Comparison of ENCODE assay signal across 31 mouse cellular contexts in genomic region chr8:122670718-122671117, GRCm38 (mm10). TPM values are rescaled to one million over a fixed set of nuclear protein-coding genes. Genes with fewer than 3 reads are reported as not detected.
DNase-seq lines count a peak whose midpoint lies in the region; ATAC-seq and TF ChIP-seq lines count a peak whose summit lies in the region.
"Had no signal": no experiment of that assay in that cellular context is flagged by ENCODE, and none has a peak within 500 bp of the region (broad histone marks: within the 10 kb centered on the region; RNA-seq: fewer than 3 reads in every experiment).

No protein-coding gene starts in this region.

- H3K36me3 ChIP-seq in midbrain, embryonic 13.5 days = 0 out of 2 replicates have a peak, but pooled peaks cover 8% of the 10 kb centered on the region
- H3K36me3 ChIP-seq in midbrain, embryonic 15.5 days (replicated peaks) = no peaks in the 10 kb centered on the region
- H3K36me3 ChIP-seq in G1E (replicated peaks) = peaks cover 100% of the 10 kb centered on the region
- H3K36me3 ChIP-seq in hindbrain, embryonic 16.5 days (ENCODE audit: control insufficient read depth, insufficient read depth, low read length) = no peaks in the 10 kb centered on the region
- H3K36me3 ChIP-seq: forebrain, embryonic 12.5 days; neural tube, embryonic 15.5 days had no signal

- H3K27ac ChIP-seq in gastrocnemius, adult 2 months = peak overlapping the region; percentile 12; the same call in 1 of the 2 replicates
- no peak overlapping the region for H3K27ac ChIP-seq in midbrain, embryonic 13.5 days
- H3K27ac ChIP-seq in midbrain, embryonic 15.5 days = no peak overlapping the region
- H3K27ac ChIP-seq in hindbrain, embryonic 16.5 days (ENCODE audit: low read depth, low read length) = no peak overlapping the region
- H3K27ac ChIP-seq: forebrain, embryonic 12.5 days; liver, embryonic 13.5 days; neural tube, embryonic 15.5 days had no signal

- H3K9me3 ChIP-seq in midbrain, embryonic 13.5 days = no peaks in the 10 kb centered on the region
- no peaks in the 10 kb centered on the region for H3K9me3 ChIP-seq in midbrain, embryonic 15.5 days
- H3K9me3 ChIP-seq in G1E (replicated peaks) = no peaks in the 10 kb centered on the region
- H3K9me3 ChIP-seq in hindbrain, embryonic 16.5 days (ENCODE audit: control insufficient read depth, low read length) = no peaks in the 10 kb centered on the region
- H3K9me3 ChIP-seq: forebrain, embryonic 12.5 days; heart, embryonic 10.5 days; liver, embryonic 13.5 days; neural tube, embryonic 15.5 days had no signal

- peaks cover 24% of the 10 kb centered on the region; the same call in 1 of the 2 replicates for H3K27me3 ChIP-seq in midbrain, embryonic 13.5 days
- no peaks in the 10 kb centered on the region for H3K27me3 ChIP-seq in midbrain, embryonic 15.5 days (replicated peaks)
- no peaks in the 10 kb centered on the region for H3K27me3 ChIP-seq in G1E (ENCODE audit: insufficient read depth, low read length)
- H3K27me3 ChIP-seq in hindbrain, embryonic 16.5 days (replicated peaks; ENCODE audit: control insufficient read depth, insufficient read depth, low read length) = no peaks in the 10 kb centered on the region
- H3K27me3 ChIP-seq: neural tube, embryonic 15.5 days had no signal

- H3K4me2 ChIP-seq in midbrain, embryonic 13.5 days (replicated peaks) = 0 out of 2 replicates have a peak overlapping the region, but pooled peaks have one; percentile 2
- H3K4me2 ChIP-seq in midbrain, embryonic 15.5 days = no peak overlapping the region
- H3K4me2 ChIP-seq in hindbrain, embryonic 16.5 days (ENCODE audit: low read length) = no peak overlapping the region
- H3K4me2 ChIP-seq: forebrain, embryonic 12.5 days; liver, embryonic 13.5 days had no signal

- H3K4me3 ChIP-seq in gastrocnemius, adult 2 months = no peak overlapping the region
- no peak overlapping the region for H3K4me3 ChIP-seq in midbrain, embryonic 13.5 days (replicated peaks)
- no peak overlapping the region for H3K4me3 ChIP-seq in midbrain, embryonic 15.5 days
- peak overlapping the region; percentile 17; the same call in 1 of the 2 replicates for H3K4me3 ChIP-seq in G1E (ENCODE audit: low read depth, low read length)
- H3K4me3 ChIP-seq in hindbrain, embryonic 16.5 days (ENCODE audit: low read length) = no peak overlapping the region
- H3K4me3 ChIP-seq: forebrain, embryonic 12.5 days; heart, embryonic 10.5 days; liver, embryonic 13.5 days; neural tube, embryonic 15.5 days had no signal

- peak overlapping the region; percentile 11 for H3K9ac ChIP-seq in midbrain, embryonic 13.5 days (replicated peaks)
- no peak overlapping the region for H3K9ac ChIP-seq in midbrain, embryonic 15.5 days
- peak overlapping the region; percentile 21; the same call in 1 of the 2 replicates for H3K9ac ChIP-seq in hindbrain, embryonic 16.5 days (ENCODE audit: low read depth, low read length)
- H3K9ac ChIP-seq: forebrain, embryonic 12.5 days; liver, embryonic 13.5 days; neural tube, embryonic 15.5 days had no signal

- intact Hi-C loops in gastrocnemius, adult 2 months (cut with DNase I) = no loop called here

- DNase-seq in gastrocnemius, adult 2 months = no peak
- no peak for DNase-seq in gastrocnemius, postnatal 10 days
- no peak for DNase-seq in G1E (ENCODE audit: low spot score)
- DNase-seq in adrenal gland, adult 18-20 months (ENCODE audit: low spot score in 2 of 2) = no peak
- DNase-seq: adrenal gland, adult 2 months; cerebellum, adult 11 months; kidney, adult 9 months; kidney, postnatal 14 days; liver, embryonic 13.5 days; lung, adult 2 months; lung, postnatal 14 days; retina, postnatal 1 day; thymus, postnatal 14 days had no signal

- peaks cover 94% of the 10 kb centered on the region for H3K4me1 ChIP-seq in midbrain, embryonic 13.5 days (replicated peaks)
- peaks cover 82% of the 10 kb centered on the region for H3K4me1 ChIP-seq in midbrain, embryonic 15.5 days
- peaks cover 98% of the 10 kb centered on the region for H3K4me1 ChIP-seq in G1E (ENCODE audit: insufficient read depth, low read depth, low read length)
- H3K4me1 ChIP-seq in hindbrain, embryonic 16.5 days (ENCODE audit: control insufficient read depth, insufficient read depth, low read depth, low read length) = peaks cover 65% of the 10 kb centered on the region

- no peak for TF ChIP-seq CTCF in gastrocnemius, adult 2 months (IDR thresholded peaks at IDR 0.05)
- TF ChIP-seq CTCF in G1E (IDR thresholded peaks at IDR 0.05; ENCODE audit: low read depth, low read length) = no peak

- WGBS in midbrain, embryonic 13.5 days = 41% methylated on average over 3 of the region's 3 CpGs
- 43% methylated on average over 3 of the region's 3 CpGs for WGBS in midbrain, embryonic 15.5 days
- 72% methylated on average over 3 of the region's 3 CpGs for WGBS in hindbrain, embryonic 16.5 days

- ATAC-seq in midbrain, embryonic 13.5 days = no peak
- ATAC-seq in midbrain, embryonic 15.5 days (replicated peaks) = no peak
- no peak for ATAC-seq in G1E (ENCODE audit: extremely low read depth, insufficient number of reproducible peaks, low FRiP score, poor library complexity, severe bottlenecking)
- no peak for ATAC-seq in hindbrain, embryonic 16.5 days
- ATAC-seq: CD4-positive, CD25-positive, alpha-beta regulatory T cell, adult 4 months; intestine, embryonic 16.5 days had no signal

RNA-seq across cellular contexts. Expression of gene Cbfa2t3, which starts 28.2 kb away (rescaled TPM):
- total RNA-seq in gastrocnemius, adult 2 months (2021) = 10 to 100 TPM; 18.8 to 23.4 TPM
- 10 to 100 TPM; 19.0 to 20.1 TPM for total RNA-seq in gastrocnemius, postnatal 10 days (2021)
- polyA plus RNA-seq in midbrain, embryonic 13.5 days (2015; fragmentation: Nextera tagmentation; extraction: Ambion mirVana) = 20.2 and 20.9 TPM in 2 replicates
- 20.2 and 21.4 TPM in 2 replicates for polyA plus RNA-seq in midbrain, embryonic 15.5 days (2015; fragmentation: Nextera tagmentation; extraction: Ambion mirVana)
- total RNA-seq in G1E (2014; fragmentation: Nextera tagmentation) = 99.0 and 106 TPM in 2 replicates
- total RNA-seq in G1E (2017) = 18.8 and 19.9 TPM in 2 replicates
- polyA plus RNA-seq in G1E (2012) = 287 TPM in 2 replicates
- polyA plus RNA-seq in hindbrain, embryonic 16.5 days (2015; fragmentation: Nextera tagmentation; extraction: Ambion mirVana) = 12.6 and 18.3 TPM in 2 replicates
- 10 to 100 TPM; 10.5 to 28.9 TPM for total RNA-seq in adrenal gland, adult 18-20 months (2021)

RNA-seq across cellular contexts. Expression of gene Pabpn1l, which starts 48.2 kb away (rescaled TPM):
- not detected for total RNA-seq in gastrocnemius, adult 2 months (2021)
- total RNA-seq in gastrocnemius, postnatal 10 days (2021) = not detected
- not detected in 2 replicates for polyA plus RNA-seq in midbrain, embryonic 13.5 days (2015; fragmentation: Nextera tagmentation; extraction: Ambion mirVana)
- not detected in 2 replicates for polyA plus RNA-seq in midbrain, embryonic 15.5 days (2015; fragmentation: Nextera tagmentation; extraction: Ambion mirVana)
- total RNA-seq in G1E (2014; fragmentation: Nextera tagmentation) (not detected in 2 replicates), G1E (2017) (0.11 TPM in 1 of 2 replicates, not detected in the other)
- not detected in 2 replicates for polyA plus RNA-seq in G1E (2012)
- polyA plus RNA-seq in hindbrain, embryonic 16.5 days (2015; fragmentation: Nextera tagmentation; extraction: Ambion mirVana) = not detected in 2 replicates
- not detected for total RNA-seq in adrenal gland, adult 18-20 months (2021)
- total RNA-seq: adrenal gland, adult 2 months; adrenal gland, postnatal 4 days; gastrocnemius, adult 18-20 months; hematopoietic stem cell, adult 5-6 weeks; layer of hippocampus, adult 18-20 months; left cerebral cortex, postnatal 10 days had no signal
- polyA plus RNA-seq: adrenal gland, adult 2 months; CD4-positive, CD25-positive, alpha-beta regulatory T cell, adult 4 months; cortical plate, adult 2 months; embryonic facial prominence, embryonic 11.5 days; forebrain, embryonic 12.5 days; gonadal fat pad, adult 2 months; heart, embryonic 16.5 days; intestine, embryonic 16.5 days; liver, embryonic 13.5 days; lung, adult 2 months; stomach, embryonic 14.5 days had no signal

RNA-seq across cellular contexts. Expression of gene Trappc2l, which starts 59.3 kb away (rescaled TPM):
- total RNA-seq in gastrocnemius, adult 2 months (2021) = 10 to 100 TPM; 39.3 to 45.5 TPM
- total RNA-seq in gastrocnemius, postnatal 10 days (2021) = 10 to 100 TPM; 52.7 to 52.8 TPM
- 98.5 and 102 TPM in 2 replicates for polyA plus RNA-seq in midbrain, embryonic 13.5 days (2015; fragmentation: Nextera tagmentation; extraction: Ambion mirVana)
- polyA plus RNA-seq in midbrain, embryonic 15.5 days (2015; fragmentation: Nextera tagmentation; extraction: Ambion mirVana) = 120 and 126 TPM in 2 replicates
- total RNA-seq in G1E (2014; fragmentation: Nextera tagmentation) = 19.5 and 31.8 TPM in 2 replicates
- total RNA-seq in G1E (2017) = 32.2 and 40.4 TPM in 2 replicates
- 0.43 and 0.75 TPM in 2 replicates for polyA plus RNA-seq in G1E (2012)
- polyA plus RNA-seq in hindbrain, embryonic 16.5 days (2015; fragmentation: Nextera tagmentation; extraction: Ambion mirVana) = 109 and 110 TPM in 2 replicates
- 10 to 100 TPM; 63.1 to 64.5 TPM for total RNA-seq in adrenal gland, adult 18-20 months (2021)

RNA-seq across cellular contexts. Expression of gene Galns, which starts 59.5 kb away (rescaled TPM):
- total RNA-seq in gastrocnemius, adult 2 months (2021) = 1 to 10 TPM; 1.0 to 1.1 TPM
- 1 to 10 TPM; 4.5 to 7.4 TPM for total RNA-seq in gastrocnemius, postnatal 10 days (2021)
- 3.9 and 4.7 TPM in 2 replicates for polyA plus RNA-seq in midbrain, embryonic 13.5 days (2015; fragmentation: Nextera tagmentation; extraction: Ambion mirVana)
- polyA plus RNA-seq in midbrain, embryonic 15.5 days (2015; fragmentation: Nextera tagmentation; extraction: Ambion mirVana) = 7.2 and 9.0 TPM in 2 replicates
- total RNA-seq in G1E (2014; fragmentation: Nextera tagmentation) (5.0 and 6.0 TPM in 2 replicates), G1E (2017) (7.6 and 7.9 TPM in 2 replicates)
- 2.9 and 3.0 TPM in 2 replicates for polyA plus RNA-seq in G1E (2012)
- 8.7 TPM in 2 replicates for polyA plus RNA-seq in hindbrain, embryonic 16.5 days (2015; fragmentation: Nextera tagmentation; extraction: Ambion mirVana)
- total RNA-seq in adrenal gland, adult 18-20 months (2021) = 1 to 10 TPM; 5.0 to 6.1 TPM
